Mouse (Mus musculus) liver (tissue): Measurements from ENCODE around the gene Gipc3.

Experiments used
- DNase-seq: peaks from one replicate; pipeline ENCODE4 v3.0.0-alpha.2; 2020; ENCODE audit warnings: mixed read lengths

Gipc3 gene

GRCm38 (mm10) chr10:81344421-81345161, 1.5 kb upstream of the Gipc3 start:
- DNase-seq, result no peak

GRCm38 (mm10) chr10:81341333-81341949, 1.6 kb downstream of the Gipc3 start:
- DNase-seq, result peak; percentile 75

GRCm38 (mm10) chr10:81340551-81341332, 2.3 kb downstream of the Gipc3 start:
- peak; percentile 76 for DNase-seq

GRCm38 (mm10) chr10:81336558-81336957, 6.5 kb downstream of the Gipc3 start:
- DNase-seq, result no peak

GRCm38 (mm10) chr10:81335393-81336340, 7.4 kb downstream of the Gipc3 start:
- peak; percentile 38 for DNase-seq

- no peak for DNase-seq
Observed at GRCm38 (mm10) chr10:81334324-81334723, 8.7 kb downstream of the Gipc3 start.

- no peak for DNase-seq
Observed at GRCm38 (mm10) chr10:81332277-81332676, 10.8 kb downstream of the Gipc3 start.

- DNase-seq, result no peak
Observed at GRCm38 (mm10) chr10:81330007-81330406, 13.1 kb downstream of the Gipc3 start.

- peak; percentile 53 for DNase-seq
Observed at GRCm38 (mm10) chr10:81329194-81329975, 13.7 kb downstream of the Gipc3 start.

- DNase-seq, result peak; percentile 62
Observed at GRCm38 (mm10) chr10:81328386-81328785, 14.7 kb downstream of the Gipc3 start, which contains the start of gene Tbxa2r. Tbxa2r (plus strand) TSS chr10:81328731.

- no peak for DNase-seq
Observed at GRCm38 (mm10) chr10:81327959-81328358, 15.1 kb downstream of the Gipc3 start.

GRCm38 (mm10) chr10:81326858-81327257, 16.2 kb downstream of the Gipc3 start:
- DNase-seq, result no peak

- DNase-seq, result no peak
Observed at GRCm38 (mm10) chr10:81325781-81326180, 17.3 kb downstream of the Gipc3 start.

GRCm38 (mm10) chr10:81325176-81325575, 17.9 kb downstream of the Gipc3 start:
- DNase-seq, result no peak

- no peak for DNase-seq
Observed at GRCm38 (mm10) chr10:81323791-81324530, 19.1 kb downstream of the Gipc3 start.

- DNase-seq, result no peak
Observed at GRCm38 (mm10) chr10:81323141-81323775, 19.8 kb downstream of the Gipc3 start.

- DNase-seq, result no peak
Observed at GRCm38 (mm10) chr10:81322444-81322843, 20.6 kb downstream of the Gipc3 start.

GRCm38 (mm10) chr10:81321436-81321835, 21.6 kb downstream of the Gipc3 start:
- DNase-seq, result no peak

GRCm38 (mm10) chr10:81320550-81321347, 22.3 kb downstream of the Gipc3 start, which contains the start of gene Cactin:
Cactin (plus strand) TSS chr10:81321103.
- DNase-seq, result peak; percentile 100
